Mouse (Mus musculus) ovary, postnatal 36 days (tissue): Measurements from ENCODE around the gene Erich4.
A peak's percentile ranks its signal among the peaks of the same experiment; 100 is the strongest.

Source experiments
- DNase-seq: peaks from one replicate; pipeline ENCODE4 v3.0.0; 2022; ENCODE audit warnings: low spot score, mixed read lengths

Erich4 gene

DNA sequence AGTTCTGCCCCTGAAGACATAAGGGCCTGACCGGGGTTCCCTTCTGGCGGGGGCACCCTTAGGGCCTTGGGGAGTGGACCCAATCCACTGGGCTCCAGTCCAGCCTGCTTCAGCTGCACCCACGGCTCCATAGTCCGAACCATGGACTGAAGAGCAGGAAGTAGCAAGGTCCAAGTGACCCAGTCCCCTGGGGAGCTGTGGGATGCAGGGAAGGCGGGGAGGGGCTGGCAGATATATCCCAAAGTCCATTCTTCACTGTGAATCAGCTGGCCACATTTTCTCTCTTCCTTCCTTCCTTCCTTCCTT, at the start of gene Erich4:
TSS of gene Erich4 (minus strand) at position 187 of the 306 bp plus-strand sequence.
- no peak for DNase-seq

DNA sequence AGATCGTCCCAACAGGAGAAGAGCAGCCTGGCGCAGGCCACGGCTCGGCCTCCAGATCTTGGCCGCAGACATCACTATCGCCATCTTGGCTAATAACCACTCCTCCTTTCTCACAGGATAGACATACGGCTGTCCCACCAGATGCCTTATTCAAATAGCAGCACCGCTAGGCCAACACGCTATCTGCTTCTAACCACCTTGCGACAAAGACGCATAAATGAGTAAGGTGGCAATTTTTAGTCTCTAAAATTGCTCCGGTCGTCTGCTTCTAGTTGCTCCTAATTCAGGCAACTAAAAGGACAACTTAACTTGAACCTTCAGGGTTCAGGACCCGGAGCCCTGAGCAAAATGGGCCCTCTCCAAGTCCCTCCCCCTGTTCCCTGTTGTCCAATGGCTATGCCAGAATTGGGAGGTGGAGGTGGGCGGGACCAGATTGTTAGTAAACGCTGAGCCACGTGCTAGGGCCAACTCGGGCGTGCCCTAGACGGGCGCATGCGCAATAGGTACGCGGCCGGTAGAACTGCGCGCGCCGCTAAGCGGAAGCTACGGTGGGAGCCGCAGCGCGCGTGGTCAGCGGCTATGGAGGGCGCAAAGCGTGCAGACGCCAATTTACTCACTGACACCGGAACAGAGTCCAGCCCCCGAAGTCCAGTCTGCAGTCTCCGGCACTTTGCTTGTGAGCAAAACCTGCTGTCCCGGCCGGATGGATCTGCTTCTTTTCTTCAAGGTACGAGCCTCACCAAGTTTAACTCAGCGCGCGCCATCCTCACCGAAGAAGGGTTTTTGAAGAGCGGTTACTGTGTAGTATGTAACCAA, 43.2 kb upstream of the Erich4 start, which contains the start of the genes Bckdha and Exosc5:
TSS of gene Bckdha (minus strand) at position 325 of the 816 bp plus-strand sequence.
TSS of gene Exosc5 (plus strand) at position 508 of the 816 bp plus-strand sequence.
- DNase-seq, result peak; percentile 97

DNA sequence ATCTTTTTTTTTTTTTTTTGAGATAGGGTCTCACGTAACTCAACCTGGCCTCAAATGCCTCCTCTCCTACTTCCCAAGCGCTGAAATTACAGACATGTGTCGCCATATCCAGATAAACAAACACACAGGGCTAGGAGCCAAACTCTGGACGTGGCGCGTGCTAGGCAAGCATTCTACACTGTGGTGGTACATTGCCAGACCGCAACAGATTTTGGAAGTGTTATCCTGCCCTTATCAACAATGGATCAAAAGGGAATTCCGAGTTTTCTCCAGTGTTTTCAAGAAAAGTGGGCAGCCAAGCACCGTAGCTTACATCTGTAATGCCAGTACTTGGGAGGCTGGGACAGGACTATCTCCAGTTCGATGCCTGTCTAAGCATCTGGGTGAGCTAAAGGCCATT, 42.1 kb upstream of the Erich4 start:
- DNase-seq, result no peak

DNA sequence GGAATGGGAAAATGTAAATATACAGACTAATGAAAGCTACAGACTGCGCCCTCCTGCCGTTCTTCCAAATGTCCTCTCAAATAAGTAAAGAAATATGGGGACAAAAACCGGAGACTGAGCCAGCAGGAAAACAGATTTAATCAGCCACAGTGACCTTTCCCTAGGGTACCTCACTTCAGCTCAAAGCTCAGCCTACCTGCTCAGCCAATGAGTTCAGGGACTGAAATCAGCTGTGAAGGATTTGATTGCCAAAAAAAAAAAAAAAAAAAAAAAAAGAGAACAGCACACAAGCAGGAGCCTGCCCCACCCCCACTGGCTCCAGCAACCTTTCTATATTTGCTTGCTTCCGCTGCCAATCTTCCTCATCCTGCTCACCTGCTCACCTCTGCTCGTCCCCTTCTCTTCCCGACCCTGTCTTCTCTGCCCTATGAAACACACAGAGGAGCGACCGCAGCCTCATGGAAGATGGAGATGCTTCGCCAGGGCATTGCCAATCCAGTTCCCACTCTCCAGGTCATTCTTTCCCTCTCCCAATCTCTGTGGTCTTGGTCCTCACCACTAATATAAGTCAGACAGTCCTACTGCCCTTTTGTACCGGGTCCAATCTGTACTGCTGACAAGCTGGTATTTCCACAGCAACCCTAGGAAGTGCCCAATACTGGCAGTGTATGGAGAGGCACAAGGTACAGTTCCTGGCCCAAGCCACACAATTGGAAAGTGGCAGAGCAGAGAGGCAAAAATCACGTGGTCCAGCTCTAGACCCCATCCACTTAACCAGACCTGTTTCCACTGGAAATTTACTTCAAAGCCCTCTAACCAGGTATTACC, 40.1 kb upstream of the Erich4 start:
- no peak for DNase-seq

DNA sequence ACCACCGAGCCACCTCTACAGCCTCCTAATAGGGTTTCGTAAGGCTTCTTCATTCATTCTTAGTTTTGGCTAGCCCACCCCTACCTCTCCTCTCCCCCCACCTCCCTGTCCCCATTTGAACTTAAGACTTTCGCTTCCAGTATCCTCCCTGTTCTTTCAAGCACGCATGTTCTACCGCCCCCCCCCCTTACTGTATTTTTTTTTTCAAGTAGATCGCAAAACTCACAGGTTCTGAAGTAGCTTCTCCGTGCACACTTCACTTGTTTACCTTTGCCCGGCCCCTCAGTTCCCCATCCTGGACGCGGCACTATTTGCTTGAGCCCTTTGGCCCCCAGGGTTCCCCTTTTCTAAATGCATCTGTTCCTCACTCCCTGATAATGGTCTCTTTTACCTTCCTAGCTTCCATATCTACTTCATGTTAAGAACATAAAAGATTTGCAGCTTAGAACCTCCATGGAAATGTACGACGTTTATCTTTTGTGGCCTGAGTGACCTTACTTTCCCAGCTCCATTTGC, 36.6 kb upstream of the Erich4 start:
- no peak for DNase-seq

DNA sequence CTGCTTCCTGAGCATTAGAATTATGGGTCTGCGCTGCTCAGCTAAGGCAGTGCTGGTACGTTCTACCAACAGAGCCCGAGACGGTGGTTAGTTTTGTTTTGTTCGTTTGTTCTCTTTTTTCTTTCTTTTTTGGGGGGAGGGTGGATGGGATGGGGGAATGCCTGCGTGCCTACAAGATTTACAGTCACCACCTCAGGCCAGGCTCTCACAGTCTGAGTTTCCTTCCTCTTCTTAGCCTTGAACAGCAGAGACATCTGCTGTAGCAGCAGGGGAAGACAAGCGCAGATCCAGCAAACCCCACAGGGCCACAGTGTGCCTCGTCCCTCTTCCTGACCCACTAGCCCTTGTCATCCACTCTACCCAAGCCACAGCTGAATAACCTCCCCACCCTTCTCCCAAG, 35.6 kb upstream of the Erich4 start:
- no peak for DNase-seq

DNA sequence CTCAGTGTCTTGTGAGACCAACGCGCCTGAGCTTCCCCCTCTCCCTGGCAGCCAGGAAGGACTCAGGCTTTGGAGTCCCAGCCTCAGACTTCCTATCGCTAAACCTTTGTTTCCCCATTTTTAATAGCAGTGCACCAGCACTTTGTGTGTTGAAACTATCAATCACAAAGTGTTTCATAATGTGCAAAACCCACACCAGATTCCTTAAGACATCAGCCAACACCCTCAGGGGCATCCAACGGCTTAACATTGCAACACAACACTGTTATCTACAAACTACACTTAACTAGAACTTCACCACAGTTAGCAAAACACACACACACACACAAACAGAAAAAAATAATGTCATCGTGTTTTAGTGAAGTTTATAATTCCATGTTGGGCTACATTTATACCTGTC, 34.1 kb upstream of the Erich4 start:
- DNase-seq, result no peak

DNA sequence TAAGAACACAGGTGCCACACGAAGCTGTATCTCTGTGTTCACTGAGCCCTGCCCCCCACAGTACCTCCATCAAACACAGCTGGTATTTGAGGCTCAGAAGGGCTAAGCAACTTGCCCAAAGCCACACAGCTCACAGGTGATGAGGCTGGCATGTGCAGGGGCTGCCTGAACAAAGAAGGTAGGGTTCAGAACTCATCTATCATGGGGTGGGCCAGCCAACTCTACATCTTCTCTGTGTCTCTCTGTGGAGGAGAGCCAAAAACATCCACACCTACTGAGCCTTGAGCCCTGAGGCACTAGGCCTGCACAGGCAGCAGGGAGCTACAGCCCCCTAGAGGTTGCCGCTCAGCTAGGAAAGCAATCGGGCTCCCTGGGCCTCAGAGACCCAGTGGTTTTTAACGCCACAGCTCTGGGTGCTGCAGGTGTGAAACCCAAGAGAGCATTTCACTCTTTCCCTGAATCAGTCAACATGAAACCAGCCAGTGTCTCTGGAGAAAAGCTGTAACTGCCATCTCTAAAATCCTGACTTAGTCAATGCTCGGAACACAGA, 32.0 kb upstream of the Erich4 start:
- DNase-seq, result no peak

DNA sequence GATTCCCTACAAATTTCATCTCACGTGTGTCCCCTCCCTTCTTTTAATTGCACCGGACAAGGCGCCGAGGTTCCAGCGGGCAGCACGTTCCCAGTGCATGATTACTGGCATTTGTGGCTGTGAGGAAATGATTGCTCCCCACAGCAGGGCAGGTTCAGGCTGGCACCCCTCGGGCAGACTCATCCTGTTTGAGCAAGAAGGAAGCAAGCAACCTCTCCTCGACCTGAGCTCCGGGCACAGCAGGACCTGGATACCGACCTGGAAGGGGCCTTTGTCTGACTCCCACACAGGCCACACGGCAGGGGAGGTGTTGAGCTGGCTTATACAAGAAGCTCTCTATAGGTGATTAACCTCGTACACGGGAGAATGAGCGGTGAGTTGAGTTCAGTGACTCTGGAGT, 29.4 kb upstream of the Erich4 start:
- DNase-seq, result no peak

DNA sequence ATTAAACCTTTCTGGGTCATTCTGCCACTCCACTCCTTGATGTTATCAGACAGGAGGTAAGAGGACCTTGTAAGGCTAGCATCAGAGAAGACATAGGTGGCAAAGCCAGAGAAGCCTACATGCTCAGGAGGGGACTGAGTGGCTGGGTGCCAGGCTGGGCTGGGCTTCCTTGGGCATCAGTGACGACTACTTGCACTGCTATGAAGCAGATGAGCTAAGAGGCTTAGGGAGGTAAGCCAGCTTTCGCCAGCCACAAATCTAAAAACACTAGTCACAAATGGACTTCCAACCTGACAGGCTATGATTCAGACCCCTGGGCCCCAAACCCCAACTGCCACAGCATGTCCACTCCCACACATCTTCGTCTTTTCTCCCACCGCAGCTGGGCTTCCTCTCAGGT, 28.9 kb upstream of the Erich4 start:
- no peak for DNase-seq

DNA sequence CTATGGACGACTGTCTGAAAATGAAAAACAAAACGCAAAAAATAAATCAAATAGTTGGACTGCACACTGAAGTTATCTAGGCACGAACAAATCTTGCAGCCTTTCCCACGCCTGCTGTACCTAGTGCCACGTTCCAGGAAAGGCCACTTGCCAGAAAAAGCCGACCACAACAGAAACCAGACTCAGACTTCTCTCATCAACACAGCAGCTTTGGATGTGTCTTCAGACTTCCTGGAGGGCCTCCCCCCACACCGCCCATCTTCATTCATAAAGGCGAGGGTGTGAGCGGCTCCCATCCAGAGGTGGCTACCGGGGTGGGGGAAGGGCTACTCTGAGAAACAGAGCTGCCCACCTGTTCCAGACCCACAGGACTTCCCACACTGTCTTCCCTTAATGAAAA, 28.4 kb upstream of the Erich4 start:
- DNase-seq, result no peak

DNA sequence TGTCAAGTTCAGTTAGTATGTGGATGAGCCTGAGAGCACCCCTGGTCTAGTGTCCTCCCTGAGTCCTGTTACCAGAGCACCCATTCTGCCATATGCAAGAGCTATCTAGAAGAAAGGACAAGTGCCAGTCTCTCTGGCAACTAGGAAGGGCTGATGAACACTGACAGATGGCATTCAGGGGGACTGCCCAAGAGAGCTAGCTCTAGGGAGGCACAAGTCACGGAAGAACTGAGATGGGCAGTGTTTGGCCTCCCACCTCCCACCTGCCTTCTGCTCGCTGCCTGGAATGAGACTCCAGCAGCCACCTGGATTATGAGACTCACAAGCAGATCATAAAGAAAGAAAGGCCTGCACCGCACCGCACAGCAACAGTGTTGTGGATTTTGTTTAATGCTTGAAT, 24.1 kb upstream of the Erich4 start:
- DNase-seq, result no peak

DNA sequence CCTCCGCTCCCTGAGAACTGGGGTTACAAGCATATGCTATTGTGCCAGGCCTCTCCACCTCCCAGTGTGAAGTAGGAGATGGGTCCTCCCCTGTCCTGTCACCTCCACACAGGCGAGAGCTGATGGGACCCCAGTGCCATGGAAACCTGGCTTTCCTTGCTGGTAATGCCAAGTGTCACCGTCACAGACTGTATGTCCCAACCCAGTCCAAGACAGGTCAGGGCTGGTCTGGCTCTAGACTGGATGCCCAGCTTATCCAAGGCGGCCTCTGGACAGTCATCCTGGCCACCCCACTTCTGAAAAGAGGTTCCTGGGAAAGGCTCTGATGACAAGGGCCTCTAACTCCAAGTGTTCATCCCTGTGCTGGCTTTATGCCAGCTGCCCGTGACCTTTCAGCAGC, 21.4 kb upstream of the Erich4 start:
- no peak for DNase-seq

DNA sequence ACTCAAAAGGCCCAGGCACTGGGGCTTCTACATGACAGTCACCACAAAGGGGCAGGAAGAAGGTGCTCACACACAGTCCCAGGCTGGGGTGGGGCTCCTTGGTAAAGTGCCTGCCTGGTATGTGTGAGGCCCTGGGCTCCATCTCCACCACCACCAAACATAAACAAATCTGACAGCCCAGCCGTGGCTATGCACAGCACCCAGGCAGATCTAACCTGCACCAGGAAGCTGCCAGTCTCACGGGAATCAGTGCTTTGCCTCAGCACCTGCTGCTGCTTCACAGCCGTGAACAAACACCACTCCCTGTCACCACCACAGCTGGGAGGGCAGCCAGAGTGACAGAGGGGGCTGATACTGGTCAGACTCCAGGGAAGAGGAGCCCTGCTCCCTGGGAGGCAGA, 20.7 kb upstream of the Erich4 start:
- DNase-seq, result no peak

DNA sequence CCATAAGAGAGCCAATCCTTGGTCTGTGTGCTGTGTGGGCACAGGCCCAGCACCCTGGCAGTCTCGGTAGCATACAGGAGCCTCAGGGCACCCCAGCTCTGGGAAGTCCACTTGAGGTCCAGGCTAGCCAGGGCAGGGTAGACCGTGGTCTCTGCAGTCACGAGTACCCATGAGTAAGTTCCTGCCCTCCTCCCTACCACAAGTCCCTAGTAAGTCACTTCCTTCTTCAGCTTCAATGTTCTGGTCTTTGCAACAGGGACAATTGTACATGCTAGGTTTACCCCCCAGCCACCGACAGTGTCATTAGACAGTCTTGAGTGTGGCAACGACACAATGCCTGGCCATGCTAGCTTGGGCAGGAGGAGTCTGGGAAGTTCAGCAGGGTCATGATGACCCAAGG, 17.0 kb upstream of the Erich4 start:
- no peak for DNase-seq

DNA sequence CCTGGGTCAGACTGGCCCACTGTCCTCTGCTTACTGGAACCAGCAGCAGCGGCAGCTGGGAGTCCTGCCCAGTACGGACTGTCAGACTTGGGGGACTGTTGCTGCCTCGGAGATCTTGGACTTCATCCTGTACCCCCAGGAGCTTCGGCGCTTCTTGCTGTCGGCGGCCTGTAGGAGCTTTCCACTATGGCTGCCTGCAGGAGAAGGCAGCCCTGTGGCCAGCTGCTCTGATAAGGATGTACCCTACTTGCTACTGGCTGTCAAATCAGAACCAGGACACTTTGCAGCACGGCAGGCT, 12.6 kb upstream of the Erich4 start:
- no peak for DNase-seq

DNA sequence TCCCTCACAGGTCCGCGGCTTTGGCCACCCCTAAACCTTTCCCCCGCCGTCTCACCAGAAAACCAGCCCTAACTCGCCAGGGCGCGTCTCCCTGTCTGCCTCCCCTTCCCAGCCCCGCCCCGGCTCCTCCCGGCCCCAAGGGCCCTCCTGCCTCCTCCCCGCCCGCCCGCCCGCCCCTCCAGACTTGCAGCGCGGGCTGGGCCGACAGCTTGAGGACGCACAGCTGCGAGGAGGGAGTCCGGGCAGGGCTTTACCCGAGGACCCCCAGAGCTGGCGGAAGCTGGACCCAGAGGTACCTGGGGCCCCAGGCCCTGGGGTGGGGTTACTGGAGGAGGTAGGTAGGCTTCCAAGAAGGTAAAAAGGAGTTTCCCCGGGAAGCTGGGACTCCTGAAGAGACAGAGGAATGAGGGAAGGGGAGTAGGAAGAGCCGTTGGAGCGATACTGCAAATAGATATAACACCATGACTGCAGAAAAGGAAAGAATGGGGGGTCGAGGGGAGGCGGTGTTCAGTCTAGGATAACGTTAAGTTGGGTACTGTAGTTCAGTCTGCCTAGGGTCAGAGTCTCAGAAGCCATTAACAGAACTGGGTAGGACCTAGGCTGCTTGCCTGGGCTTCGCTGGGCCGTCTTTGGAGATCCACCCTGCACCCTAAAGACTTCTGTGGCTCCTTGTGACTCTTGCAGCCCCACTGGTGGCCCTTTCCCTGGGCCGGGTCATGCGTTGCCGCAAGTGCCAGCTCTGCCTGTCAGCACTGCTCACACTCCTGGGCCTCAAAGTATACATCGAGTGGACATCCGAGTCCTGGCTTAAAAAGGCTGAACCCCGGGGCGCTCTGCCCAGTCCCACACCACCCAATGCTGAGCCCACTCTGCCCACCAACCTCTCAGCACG, 12.0 kb upstream of the Erich4 start:
- DNase-seq, result peak; percentile 80

DNA sequence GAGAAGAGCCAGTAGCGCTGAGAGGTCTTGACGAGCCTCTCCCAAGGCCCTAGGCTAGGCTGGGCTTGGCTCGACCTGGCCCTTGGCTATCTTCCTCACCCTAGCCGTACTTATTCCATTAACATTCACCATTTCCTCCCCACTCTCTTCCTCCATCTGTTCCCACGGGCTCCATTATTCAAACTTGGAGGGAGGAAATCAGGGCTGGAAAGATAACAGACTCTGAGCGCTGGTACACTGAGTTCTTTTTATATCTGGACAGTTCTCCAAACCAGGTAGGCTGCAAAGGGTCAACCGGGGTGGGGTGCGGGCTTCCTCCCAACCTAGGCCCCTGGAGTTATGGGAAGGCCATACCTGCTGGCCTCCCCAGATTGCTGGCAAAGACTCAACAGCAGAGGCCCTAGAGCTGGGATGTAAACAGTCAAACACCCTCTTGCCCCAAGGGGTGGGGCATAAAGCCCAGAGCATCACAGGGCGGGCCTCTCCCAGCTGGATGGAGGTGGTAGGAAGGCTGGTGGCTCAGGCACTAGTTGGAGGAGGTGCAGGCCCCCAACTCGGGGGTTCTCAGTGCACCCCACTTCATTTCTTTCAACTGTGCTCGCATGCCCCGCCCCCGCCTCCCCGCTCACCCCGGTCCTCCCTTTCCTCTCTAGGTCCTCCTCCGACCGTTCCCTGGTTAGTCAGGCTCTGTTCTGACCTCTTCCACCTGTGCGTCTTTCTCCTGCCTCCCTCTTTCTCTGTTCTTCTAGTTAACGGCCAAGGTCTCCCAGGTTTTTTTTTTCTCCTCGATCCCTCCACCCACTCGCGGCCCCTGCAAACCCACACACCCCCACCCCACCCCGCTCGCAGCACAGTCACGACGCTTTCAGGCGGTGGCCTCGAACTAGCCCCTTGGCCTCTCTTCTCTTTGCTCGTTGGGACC, 11.1 kb upstream of the Erich4 start, which contains the start of gene B3gnt8:
TSS of gene B3gnt8 (plus strand) at position 146 of the 922 bp plus-strand sequence.
- DNase-seq, result peak; percentile 50

DNA sequence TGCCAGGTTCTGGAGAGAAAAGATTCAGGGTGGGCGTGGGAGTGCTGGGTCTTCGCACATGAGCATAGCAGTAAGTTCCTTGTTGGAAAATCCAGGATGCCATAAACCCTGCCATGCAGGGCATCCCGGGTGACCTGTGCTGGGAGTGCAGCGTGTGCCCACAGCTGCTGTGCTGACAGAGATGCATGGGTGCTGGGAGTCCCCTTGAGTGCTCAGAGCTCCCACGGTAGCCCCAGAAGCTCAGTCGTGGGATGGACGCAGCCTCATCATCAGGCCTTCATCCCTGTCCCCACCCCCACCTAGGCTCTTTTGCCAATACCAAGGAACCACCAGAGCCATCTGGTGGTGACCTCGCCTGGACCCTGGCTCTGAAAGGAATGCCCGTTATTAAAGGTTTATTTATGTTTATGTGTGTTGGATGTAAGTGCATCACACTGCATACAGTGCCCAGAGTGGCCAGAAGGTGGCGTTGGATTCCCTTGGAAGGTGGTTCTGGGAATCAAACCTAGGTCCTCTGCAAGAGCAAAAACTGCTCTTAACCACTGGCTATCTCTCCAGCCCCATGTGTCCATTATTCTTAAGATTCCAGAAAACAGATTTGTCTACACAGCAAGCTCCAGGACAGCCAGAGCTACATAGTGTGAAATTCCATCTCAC, 10.0 kb upstream of the Erich4 start:
- DNase-seq, result no peak

DNA sequence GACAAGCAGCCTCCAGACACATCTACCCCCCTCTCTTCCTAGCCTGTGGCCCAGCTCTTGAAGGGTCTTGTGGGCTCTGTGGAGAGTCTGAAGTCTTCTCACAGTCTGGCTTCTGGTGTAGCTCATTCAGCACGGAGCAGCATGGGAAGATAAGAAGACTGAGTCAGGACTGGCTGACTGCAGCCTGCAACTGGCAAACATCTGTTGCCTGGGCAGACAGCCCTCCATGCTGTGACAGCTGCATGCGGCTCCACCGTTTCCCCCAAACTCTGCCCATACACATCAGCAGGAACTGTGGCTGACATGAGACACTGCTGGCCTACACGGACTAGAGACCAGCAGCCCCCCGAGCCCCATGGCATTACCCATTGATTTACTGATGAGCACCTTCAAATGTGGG, 9.2 kb upstream of the Erich4 start:
- DNase-seq, result no peak
